Mouse (Mus musculus) forebrain, embryonic 13.5 days (tissue): ENCODE measurements at regions not wholly inside any gene's neighbourhood (a gene's known extent, or its start where the extent isn't known, plus 50 kb on each side); places are given as distances from the start of the nearest gene placed in this dataset.
A peak's percentile ranks its signal among the peaks of the same experiment; 100 is the strongest.

Experiments
- ATAC-seq: fragments of 200-750 bp; cut with Nextera tagmentation; 2 replicates; pipeline ENCODE4 v1.8.0; 2017
- H3K27ac ChIP-seq: fragments of 300-500 bp; sonication (generic); 2 replicates; pipeline ENCODE4 v1.5.1; 2015; ENCODE audit warnings: inconsistent platforms, mild to moderate bottlenecking, moderate library complexity
- H3K27me3 ChIP-seq: fragments of 300-500 bp; sonication (generic); 2 replicates; pipeline ENCODE4 v1.6.1; 2015; ENCODE audit warnings: mild to moderate bottlenecking, inconsistent platforms
- H3K36me3 ChIP-seq: fragments of 300-500 bp; sonication (generic); 2 replicates; pipeline ENCODE4 v1.6.1; 2015; ENCODE audit warnings: mild to moderate bottlenecking, inconsistent platforms; ENCODE audit not compliant: poor library complexity, severe bottlenecking
- H3K4me1 ChIP-seq: fragments of 300-500 bp; sonication (generic); 2 replicates; pipeline ENCODE4 v1.6.1; 2015; ENCODE audit warnings: inconsistent platforms
- H3K4me2 ChIP-seq: fragments of 300-500 bp; sonication (generic); 2 replicates; pipeline ENCODE4 v1.6.1; 2015; ENCODE audit warnings: inconsistent platforms, mild to moderate bottlenecking, moderate library complexity
- H3K4me3 ChIP-seq: fragments of 300-500 bp; sonication (generic); 2 replicates; pipeline ENCODE4 v1.5.1; 2015; ENCODE audit warnings: mild to moderate bottlenecking, inconsistent platforms
- H3K9ac ChIP-seq: fragments of 300-500 bp; sonication (generic); 2 replicates; pipeline ENCODE4 v1.6.1; 2015; ENCODE audit warnings: mild to moderate bottlenecking, inconsistent platforms
- H3K9me3 ChIP-seq: fragments of 300-500 bp; sonication (generic); replicated peaks from 2 replicates; pipeline ENCODE4 v1.6.1; 2016; ENCODE audit warnings: inconsistent platforms
- WGBS: fragments of 180-500 bp; shearing (Covaris S2); methylation state at CpG from one replicate; pipeline ENCODE4 v1.1.7; 2015; 5-methylcytosine and 5-hydroxymethylcytosine counted together

- 80% methylated on average over 2 of the region's 2 CpGs for WGBS
Measured at GRCm38 (mm10) chr2:57772315-57772714, 225.4 kb upstream of the Galnt5 start.

GRCm38 (mm10) chr2:57776154-57776553 is 221.5 kb upstream of the Galnt5 start:
- H3K27me3 ChIP-seq, result 0 out of 2 replicates have a peak, but pooled peaks cover 4% of the 10 kb centered on the region
- no peaks in the 10 kb centered on the region for H3K9me3 ChIP-seq
- WGBS, result 51% methylated on average over 5 of the region's 5 CpGs
- no peak overlapping the region for H3K27ac ChIP-seq
- H3K4me1 ChIP-seq, result no peaks in the 10 kb centered on the region
- 0 out of 2 replicates have a peak, but pooled peaks have one; percentile 51 for ATAC-seq
- H3K4me3 ChIP-seq, result no peak overlapping the region
- H3K36me3 ChIP-seq, result no peaks in the 10 kb centered on the region
- H3K9ac ChIP-seq, result no peak overlapping the region
- H3K4me2 ChIP-seq, result no peak overlapping the region

More at GRCm38 (mm10) chr2:57772315-57772714, 225.4 kb upstream of the Galnt5 start:
- Histone ChIP-seq H3K4me2 (no peak overlapping the region), H3K27me3 (0 out of 2 replicates have a peak, but pooled peaks cover 4% of the 10 kb centered on the region), H3K4me1 (no peaks in the 10 kb centered on the region), H3K4me3 (no peak overlapping the region), H3K9me3 (no peaks in the 10 kb centered on the region), H3K27ac (no peak overlapping the region), H3K9ac (no peak overlapping the region), H3K36me3 (no peaks in the 10 kb centered on the region)
- no peak for ATAC-seq

GRCm38 (mm10) chr2:57780836-57781235 is 216.8 kb upstream of the Galnt5 start:
- H3K4me1 ChIP-seq, result no peaks in the 10 kb centered on the region

DNA sequence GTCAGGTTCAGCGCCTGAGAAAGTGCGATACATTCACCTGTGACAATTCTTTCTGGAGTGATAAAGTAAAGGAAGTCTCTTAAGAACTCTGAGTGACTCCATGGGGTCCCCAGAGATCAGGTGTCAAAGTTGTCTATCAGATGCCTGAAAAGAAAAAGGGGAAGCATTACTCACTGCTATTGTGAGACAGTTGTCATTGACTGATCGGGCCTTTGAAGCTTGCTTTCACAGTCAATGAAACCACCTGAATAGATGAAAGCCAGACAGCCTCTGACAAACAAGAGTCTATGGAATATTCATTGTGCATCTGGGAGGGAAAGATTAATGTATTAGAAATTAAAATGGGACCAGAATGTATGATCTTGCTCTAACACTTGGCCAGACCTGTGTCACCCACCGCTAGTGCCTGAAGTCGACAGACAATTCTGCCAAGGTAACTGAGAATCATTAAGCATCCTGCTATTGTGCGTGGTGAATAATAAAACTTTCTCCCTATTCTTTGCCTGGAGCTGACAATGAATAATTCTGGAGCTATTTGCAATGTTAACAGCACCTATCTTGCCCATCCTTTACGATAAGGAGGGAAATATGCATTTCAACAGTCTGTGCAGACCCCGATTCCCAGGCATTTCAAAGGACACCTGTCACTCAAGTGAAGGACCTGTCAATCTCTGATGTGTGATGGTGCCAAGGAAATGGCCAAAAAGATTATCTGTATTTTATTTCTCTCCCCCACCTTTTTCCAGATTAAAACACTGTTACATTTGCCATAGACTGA is 204.0 kb upstream of the Galnt5 start:
- no peak overlapping the region for H3K9ac ChIP-seq
- H3K4me2 ChIP-seq, result no peak overlapping the region
- no peaks in the 10 kb centered on the region for H3K36me3 ChIP-seq
- 60% methylated on average over 8 of the region's 8 CpGs for WGBS
- H3K27ac ChIP-seq, result no peak overlapping the region
- no peaks in the 10 kb centered on the region for H3K4me1 ChIP-seq
- H3K4me3 ChIP-seq, result no peak overlapping the region
- ATAC-seq, result peak; percentile 66; the same call in 1 of the 2 replicates
- H3K27me3 ChIP-seq, result no peaks in the 10 kb centered on the region
- H3K9me3 ChIP-seq, result no peaks in the 10 kb centered on the region

More at GRCm38 (mm10) chr2:57780836-57781235, 216.8 kb upstream of the Galnt5 start:
- WGBS, result 96% methylated on average over 1 of the region's 1 CpGs
- Histone ChIP-seq H3K4me2 (no peak overlapping the region), H3K9ac (no peak overlapping the region), H3K9me3 (no peaks in the 10 kb centered on the region), H3K27me3 (no peaks in the 10 kb centered on the region), H3K27ac (no peak overlapping the region), H3K4me3 (no peak overlapping the region), H3K36me3 (no peaks in the 10 kb centered on the region)
- ATAC-seq, result no peak

- H3K36me3 ChIP-seq, result no peaks in the 10 kb centered on the region
- H3K27me3 ChIP-seq, result no peaks in the 10 kb centered on the region
- no peak overlapping the region for H3K4me3 ChIP-seq
- no peak overlapping the region for H3K9ac ChIP-seq
- no peak for ATAC-seq
- no peaks in the 10 kb centered on the region for H3K4me1 ChIP-seq
- 79% methylated on average over 2 of the region's 2 CpGs for WGBS
- no peak overlapping the region for H3K4me2 ChIP-seq
- H3K27ac ChIP-seq, result no peak overlapping the region
- no peaks in the 10 kb centered on the region for H3K9me3 ChIP-seq
Measured at GRCm38 (mm10) chr2:57799279-57799678, 198.4 kb upstream of the Galnt5 start.

GRCm38 (mm10) chr2:57807911-57808310 is 189.8 kb upstream of the Galnt5 start:
- WGBS, result 53% methylated on average over 1 of the region's 1 CpGs
- no peak overlapping the region for H3K4me2 ChIP-seq
- ATAC-seq, result no peak
- H3K36me3 ChIP-seq, result no peaks in the 10 kb centered on the region
- no peaks in the 10 kb centered on the region for H3K27me3 ChIP-seq
- peaks cover 5% of the 10 kb centered on the region; the same call in 1 of the 2 replicates for H3K4me1 ChIP-seq
- H3K9ac ChIP-seq, result no peak overlapping the region
- no peak overlapping the region for H3K27ac ChIP-seq
- H3K9me3 ChIP-seq, result no peaks in the 10 kb centered on the region
- H3K4me3 ChIP-seq, result no peak overlapping the region

- H3K27ac ChIP-seq, result no peak overlapping the region
- no peak overlapping the region for H3K4me3 ChIP-seq
- H3K36me3 ChIP-seq, result no peaks in the 10 kb centered on the region
- peaks cover 5% of the 10 kb centered on the region; the same call in 1 of the 2 replicates for H3K4me1 ChIP-seq
- H3K4me2 ChIP-seq, result no peak overlapping the region
- H3K9ac ChIP-seq, result no peak overlapping the region
- no peaks in the 10 kb centered on the region for H3K27me3 ChIP-seq
- peak; percentile 90 for ATAC-seq
- WGBS, result 20% methylated on average over 1 of the region's 1 CpGs
- no peaks in the 10 kb centered on the region for H3K9me3 ChIP-seq
Measured at GRCm38 (mm10) chr2:57812996-57813395, 184.7 kb upstream of the Galnt5 start.

GRCm38 (mm10) chr2:57820343-57820742 is 177.3 kb upstream of the Galnt5 start:
- no peak overlapping the region for H3K9ac ChIP-seq
- no peaks in the 10 kb centered on the region for H3K9me3 ChIP-seq
- WGBS, result 45% methylated on average over 2 of the region's 2 CpGs
- 0 out of 2 replicates have a peak, but pooled peaks cover 2% of the 10 kb centered on the region for H3K27me3 ChIP-seq
- H3K36me3 ChIP-seq, result no peaks in the 10 kb centered on the region
- H3K4me3 ChIP-seq, result no peak overlapping the region
- peaks cover 9% of the 10 kb centered on the region; the same call in 1 of the 2 replicates for H3K4me1 ChIP-seq
- no peak overlapping the region for H3K4me2 ChIP-seq
- H3K27ac ChIP-seq, result no peak overlapping the region
- peak; percentile 52; the same call in 1 of the 2 replicates for ATAC-seq

DNA sequence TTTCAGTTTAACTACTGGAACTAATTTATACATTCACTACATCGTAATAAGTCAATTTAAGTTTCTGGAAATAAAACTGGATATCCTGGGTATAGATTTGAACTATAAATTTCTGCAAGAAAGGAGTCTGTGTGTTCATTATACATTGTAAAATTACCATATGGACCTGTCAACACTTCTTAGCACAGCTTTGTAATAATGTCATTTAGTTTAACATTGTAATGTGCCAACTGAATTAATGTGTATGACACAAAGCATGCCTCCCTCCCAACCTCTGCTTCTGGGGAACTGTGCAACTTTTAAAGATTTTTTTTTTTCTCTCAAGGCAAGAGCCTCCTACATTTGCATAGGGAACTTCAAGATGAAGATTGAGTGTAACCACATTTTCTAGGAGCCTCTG is 176.8 kb upstream of the Galnt5 start:
- no peak overlapping the region for H3K4me2 ChIP-seq
- 43% methylated on average over 1 of the region's 1 CpGs for WGBS
- no peak overlapping the region for H3K4me3 ChIP-seq
- H3K9ac ChIP-seq, result no peak overlapping the region
- H3K9me3 ChIP-seq, result no peaks in the 10 kb centered on the region
- no peaks in the 10 kb centered on the region for H3K36me3 ChIP-seq
- H3K4me1 ChIP-seq, result peaks cover 9% of the 10 kb centered on the region; the same call in 1 of the 2 replicates
- ATAC-seq, result peak; percentile 93
- H3K27me3 ChIP-seq, result 0 out of 2 replicates have a peak, but pooled peaks cover 2% of the 10 kb centered on the region
- no peak overlapping the region for H3K27ac ChIP-seq

DNA sequence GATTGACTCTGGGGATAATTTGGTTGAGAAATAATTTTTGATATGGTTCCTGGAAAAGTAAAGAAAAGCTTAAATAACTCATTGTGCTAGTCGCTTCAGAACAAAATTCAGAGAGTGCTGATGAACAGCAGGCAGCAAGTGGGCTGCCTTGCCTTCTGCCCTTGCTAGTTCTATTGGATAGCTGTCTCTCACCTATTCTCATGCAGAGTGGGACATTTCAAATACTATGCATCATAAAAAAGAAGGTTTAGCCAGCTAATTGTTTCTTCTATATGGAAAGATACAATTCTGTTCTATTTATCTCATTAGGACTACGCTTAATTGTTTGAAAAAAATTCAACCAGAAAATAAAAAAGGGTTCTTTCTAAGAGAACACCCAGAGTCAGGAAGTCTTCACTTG is 169.4 kb upstream of the Galnt5 start:
- 66% methylated on average over 2 of the region's 2 CpGs for WGBS
- no peak for ATAC-seq

DNA sequence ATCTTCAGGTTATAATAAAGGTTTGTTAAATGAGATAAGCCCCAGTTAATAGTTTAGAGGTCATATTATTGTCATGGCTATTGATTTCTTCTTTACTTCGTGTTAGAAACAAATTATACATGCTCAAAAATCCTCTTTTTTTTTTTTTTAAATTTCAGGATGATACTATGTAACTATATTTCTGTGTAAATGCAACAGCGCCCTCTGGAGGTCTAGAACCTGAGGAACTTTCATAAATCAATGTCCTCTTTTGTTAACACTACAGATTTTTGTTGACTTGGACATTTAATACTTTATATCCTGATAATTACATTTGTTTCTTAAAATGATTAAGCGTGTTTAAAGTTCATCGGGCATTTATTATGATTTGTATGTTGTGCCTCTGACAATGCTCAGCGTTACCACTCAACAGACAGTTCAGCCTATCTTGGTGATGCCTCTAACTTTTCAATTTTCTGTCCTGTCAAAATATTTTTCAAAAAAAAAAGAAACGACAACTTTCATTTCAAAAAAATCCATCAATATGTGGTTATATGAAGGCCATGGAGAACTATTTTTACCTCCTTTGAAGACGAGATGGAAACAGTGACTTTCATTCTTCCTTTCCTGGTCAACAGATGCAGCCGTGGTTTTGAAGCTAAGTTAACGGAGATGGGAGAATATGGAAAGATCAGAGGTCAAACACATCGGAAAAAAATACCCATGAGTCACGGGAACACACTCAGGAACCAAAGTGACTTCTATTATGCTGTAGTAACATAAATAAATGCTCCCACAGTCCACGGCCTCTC is 164.9 kb upstream of the Galnt5 start:
- no peak overlapping the region for H3K27ac ChIP-seq
- no peaks in the 10 kb centered on the region for H3K4me1 ChIP-seq
- no peaks in the 10 kb centered on the region for H3K36me3 ChIP-seq
- no peak overlapping the region for H3K9ac ChIP-seq
- no peak overlapping the region for H3K4me2 ChIP-seq
- WGBS, result 55% methylated on average over 12 of the region's 12 CpGs
- H3K4me3 ChIP-seq, result no peak overlapping the region
- ATAC-seq, result no peak
- no peaks in the 10 kb centered on the region for H3K9me3 ChIP-seq
- H3K27me3 ChIP-seq, result no peaks in the 10 kb centered on the region

More for the DNA sequence above, 169.4 kb upstream of the Galnt5 start:
- no peaks in the 10 kb centered on the region for H3K27me3 ChIP-seq
- H3K9ac ChIP-seq, result no peak overlapping the region
- H3K4me3 ChIP-seq, result no peak overlapping the region
- no peaks in the 10 kb centered on the region for H3K9me3 ChIP-seq
- no peak overlapping the region for H3K4me2 ChIP-seq
- H3K36me3 ChIP-seq, result no peaks in the 10 kb centered on the region
- no peak overlapping the region for H3K27ac ChIP-seq
- H3K4me1 ChIP-seq, result no peaks in the 10 kb centered on the region

DNA sequence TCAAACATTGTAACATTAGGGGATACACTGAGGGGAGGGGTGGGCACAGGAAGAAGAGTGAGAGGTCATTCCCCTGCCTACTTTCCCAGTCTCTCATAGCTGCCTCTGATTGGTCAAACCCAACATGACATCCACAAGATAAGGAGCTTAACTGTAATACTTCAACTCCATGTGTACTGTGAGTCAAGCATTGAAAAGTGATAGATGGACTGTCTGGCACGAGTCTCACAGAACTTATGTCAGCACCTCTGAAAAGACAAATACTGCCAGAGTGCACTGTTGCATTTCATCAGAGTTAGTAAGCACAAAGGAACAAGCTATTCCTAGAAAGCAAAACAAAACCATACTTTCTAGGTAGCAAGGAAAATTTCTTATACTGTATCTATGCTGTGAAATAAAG is 152.5 kb upstream of the Galnt5 start:
- H3K27ac ChIP-seq, result no peak overlapping the region
- H3K9me3 ChIP-seq, result no peaks in the 10 kb centered on the region
- peaks cover 16% of the 10 kb centered on the region for H3K4me1 ChIP-seq
- WGBS, result 81% methylated on average over 1 of the region's 1 CpGs
- H3K27me3 ChIP-seq, result no peaks in the 10 kb centered on the region
- H3K4me3 ChIP-seq, result no peak overlapping the region
- H3K36me3 ChIP-seq, result no peaks in the 10 kb centered on the region
- no peak for ATAC-seq
- H3K9ac ChIP-seq, result no peak overlapping the region
- H3K4me2 ChIP-seq, result no peak overlapping the region
